Mouse (Mus musculus) heart, postnatal 0 days (tissue): ENCODE measurements at regions not wholly inside any gene's neighbourhood (a gene's known extent, or its start where the extent isn't known, plus 50 kb on each side); places are given as distances from the start of the nearest gene placed in this dataset.

Experiments used
- CTCF ChIP-seq: IDR thresholded peaks from 2 replicates; pipeline ENCODE4 v1.5.1; 2016; ENCODE audit warnings: antibody characterized with exemption, control low read depth, low read depth
- EP300 ChIP-seq: IDR thresholded peaks from 2 replicates; pipeline ENCODE4 v1.6.1; 2016; ENCODE audit warnings: antibody characterized with exemption, low read depth

GRCm38 (mm10) chr1:185089196-185089595, 89.8 kb upstream of the Mark1 start:
- no peak for TF ChIP-seq CTCF
- no peak for TF ChIP-seq EP300
